Mouse (Mus musculus) stomach, postnatal 0 days (tissue): ENCODE data around the gene Pafah1b2.

Experiments used
- CTCF ChIP-seq: IDR thresholded peaks from 2 replicates; pipeline ENCODE4 v1.5.1; 2016; ENCODE audit warnings: antibody characterized with exemption, low read depth, mild to moderate bottlenecking, moderate library complexity
- EP300 ChIP-seq: optimal IDR thresholded peaks from 2 replicates; pipeline ENCODE3; 2016; ENCODE audit warnings: antibody characterized with exemption

GRCm38 (mm10) chr9:45946182-45946871 lies 66.2 kb downstream of the Pafah1b2 start:
- no peak for TF ChIP-seq EP300
- TF ChIP-seq CTCF: no peak
